Mouse (Mus musculus): ENCODE data around the gene Gm10230. TPM values are rescaled to one million over a fixed set of nuclear protein-coding genes. Genes with fewer than 3 reads are reported as not detected.

Gene Gm10230
- polyA plus RNA-seq (2021; fragmentation: Nextera tagmentation): not detected in 2 replicates
- long read RNA-seq, experiment 1: 0 reads
- long read RNA-seq, experiment 2: 0 reads

DNA sequence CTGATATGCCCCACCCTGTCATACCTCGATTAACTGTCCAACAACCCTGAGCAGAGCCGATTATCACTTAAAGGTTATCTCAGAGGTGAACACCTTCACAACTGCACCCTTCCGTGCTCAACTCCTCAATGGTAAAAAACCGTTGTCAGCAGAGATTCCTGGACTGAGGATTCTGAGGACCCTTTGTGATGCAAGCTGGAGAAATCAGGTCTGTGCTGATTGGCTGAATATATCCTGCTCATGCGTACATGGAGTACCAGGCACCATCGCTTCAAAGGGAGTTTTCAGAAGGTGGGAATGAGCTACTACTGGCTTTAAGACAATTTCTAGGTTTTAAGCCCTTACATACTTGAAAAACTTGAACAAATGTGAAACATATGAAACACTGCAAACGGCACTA, at the start of gene Gm10230:
Gene Gm10230, minus strand, starts transcription at position 101 of the 400 bp plus-strand sequence.

Small RNAs within 50 kb of the gene (microRNA-seq; reads per million reads assigned to microRNA genes)
- not detected for gene Gm44452

Measured in layer of hippocampus, adult 6 months (tissue).